Mouse (Mus musculus) gonadal fat pad, adult 2 months (tissue): ENCODE data around the gene Jhy. TPM values are rescaled to one million over a fixed set of nuclear protein-coding genes. Genes with fewer than 3 reads are reported as not detected.

Experiments used
- DNase-seq: peaks from one replicate; pipeline ENCODE4 v3.0.0-alpha.2; 2012; ENCODE audit warnings: low read depth
- polyA plus RNA-seq: library from polyadenylated mRNA; depleted of rRNA; stranded (reverse); fragments of >200 nt; gene quantifications from 2 replicates; pipeline ENCODE4 v1.2.3, GENCODE M21; 2012

Gene Jhy
- polyA plus RNA-seq, 1 experiment = 0.09 TPM

DNA sequence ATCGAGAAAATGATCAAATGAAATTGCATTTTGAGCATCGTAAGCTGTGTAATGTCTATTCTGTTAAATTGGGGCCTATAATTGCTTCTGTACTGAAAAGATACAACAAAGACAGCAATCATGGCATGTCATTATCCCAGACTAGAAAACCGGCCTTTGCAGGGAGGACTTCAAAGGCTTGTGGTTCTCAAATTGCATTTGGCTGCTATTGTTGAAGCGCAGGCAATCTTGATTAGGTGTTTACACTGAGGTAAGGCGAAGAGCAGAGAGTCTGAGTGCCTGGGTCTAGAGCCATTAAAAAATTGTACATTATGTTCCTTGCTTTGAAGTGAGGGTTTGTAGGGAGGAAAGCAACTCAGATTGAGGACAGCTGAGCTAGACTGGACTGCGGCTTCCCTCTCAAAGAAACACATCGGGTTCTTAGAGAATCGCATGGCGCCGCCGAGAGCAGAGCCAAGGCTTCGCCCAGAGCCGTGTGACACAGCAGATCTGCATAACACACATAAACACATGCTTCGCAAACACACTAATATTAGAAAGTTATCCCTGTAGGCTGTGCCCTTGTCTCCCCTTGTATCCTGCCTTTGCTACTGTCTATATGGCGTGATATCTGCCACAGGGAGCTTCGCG, 36.5 kb downstream of the Jhy start:
- no peak for DNase-seq

GRCm38 (mm10) chr9:40917871-40918613, 45.9 kb downstream of the Jhy start:
- no peak for DNase-seq

DNA sequence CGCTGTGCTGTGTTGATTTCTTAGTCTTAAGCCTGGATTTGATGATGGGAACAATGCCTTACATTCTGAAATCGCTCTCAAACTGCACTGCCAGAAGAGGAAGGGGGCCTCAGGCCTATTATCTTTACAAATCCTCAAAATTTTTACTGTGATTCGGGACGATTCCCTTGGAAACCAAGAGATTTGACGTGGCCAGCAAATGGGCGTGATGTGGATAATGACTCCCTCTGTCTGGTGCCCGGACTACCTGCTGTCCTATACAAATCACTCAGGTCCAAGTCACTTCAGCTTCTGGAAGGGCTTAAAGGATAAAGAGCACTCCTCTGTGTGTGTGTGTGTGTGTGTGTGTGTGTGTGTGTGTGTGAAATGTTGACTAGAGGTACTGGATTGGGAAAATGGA, 55.0 kb downstream of the Jhy start:
- DNase-seq = no peak

GRCm38 (mm10) chr9:40908411-40908810, 55.5 kb downstream of the Jhy start:
- DNase-seq = no peak

GRCm38 (mm10) chr9:40907413-40907812, 56.5 kb downstream of the Jhy start:
- no peak for DNase-seq

DNA sequence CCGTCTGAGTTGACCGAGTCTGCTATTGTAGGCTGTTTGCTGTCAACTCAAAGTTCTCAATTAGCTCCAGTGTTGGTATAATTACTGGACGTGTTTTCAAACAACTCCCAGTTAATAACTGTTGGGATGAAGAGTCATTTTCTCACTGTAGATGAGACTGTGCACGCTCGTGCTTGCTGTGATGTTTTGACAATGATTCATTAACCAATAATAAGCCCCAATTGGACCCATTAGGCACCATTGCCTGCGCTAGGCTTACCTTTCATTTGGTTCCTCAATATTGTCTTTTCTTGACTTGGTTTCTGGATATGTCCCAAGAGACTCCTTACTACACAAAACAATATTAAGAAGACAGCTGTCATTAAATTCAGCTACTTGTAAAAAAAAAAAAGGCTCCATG, 71.5 kb downstream of the Jhy start:
- DNase-seq = no peak

- DNase-seq = no peak
Measured at GRCm38 (mm10) chr9:40889389-40889788, 74.5 kb downstream of the Jhy start.

DNA sequence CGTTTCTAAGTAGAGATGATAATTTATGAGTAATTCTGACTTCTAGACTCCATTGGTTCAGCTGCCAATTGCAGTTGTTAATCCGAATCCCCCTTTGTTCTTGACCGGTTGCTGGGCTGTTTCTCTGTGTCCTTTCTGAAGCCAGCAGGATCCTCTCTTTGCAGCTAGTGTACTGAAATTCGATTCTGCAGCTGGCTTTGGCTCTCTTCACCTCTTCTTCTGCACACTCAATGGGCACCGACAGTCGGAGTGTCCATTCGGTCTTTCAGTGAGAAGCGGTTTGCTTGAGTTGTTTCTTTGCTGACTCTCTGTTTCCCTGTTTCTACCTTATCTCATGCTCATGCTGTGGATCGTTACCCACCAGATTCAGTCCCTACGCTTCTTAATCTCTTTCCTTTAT, 78.2 kb downstream of the Jhy start:
- no peak for DNase-seq

GRCm38 (mm10) chr9:40878998-40879397, 84.9 kb downstream of the Jhy start:
- no peak for DNase-seq

GRCm38 (mm10) chr9:40878291-40878945, 85.5 kb downstream of the Jhy start:
- no peak for DNase-seq

DNA sequence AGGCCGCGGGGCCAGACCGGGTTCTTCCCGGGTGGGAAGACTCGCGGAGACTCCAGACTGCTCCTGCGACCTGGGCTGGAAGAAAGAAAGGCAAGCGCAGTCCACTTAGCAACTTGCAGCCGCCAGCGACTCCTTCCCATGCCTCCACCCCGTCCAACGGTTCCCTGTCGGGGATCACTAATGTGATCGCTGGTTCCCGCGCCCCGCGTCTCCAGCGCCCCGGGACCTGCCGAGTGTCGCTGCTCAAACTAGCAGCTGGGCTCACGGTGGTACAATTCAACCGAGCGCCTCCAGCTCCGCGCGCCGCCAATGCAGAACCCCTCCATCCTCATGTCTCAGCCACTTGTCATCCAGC, 86.1 kb downstream of the Jhy start:
- DNase-seq = no peak

- DNase-seq = no peak
Measured at GRCm38 (mm10) chr9:40877146-40877880, 86.6 kb downstream of the Jhy start.

DNA sequence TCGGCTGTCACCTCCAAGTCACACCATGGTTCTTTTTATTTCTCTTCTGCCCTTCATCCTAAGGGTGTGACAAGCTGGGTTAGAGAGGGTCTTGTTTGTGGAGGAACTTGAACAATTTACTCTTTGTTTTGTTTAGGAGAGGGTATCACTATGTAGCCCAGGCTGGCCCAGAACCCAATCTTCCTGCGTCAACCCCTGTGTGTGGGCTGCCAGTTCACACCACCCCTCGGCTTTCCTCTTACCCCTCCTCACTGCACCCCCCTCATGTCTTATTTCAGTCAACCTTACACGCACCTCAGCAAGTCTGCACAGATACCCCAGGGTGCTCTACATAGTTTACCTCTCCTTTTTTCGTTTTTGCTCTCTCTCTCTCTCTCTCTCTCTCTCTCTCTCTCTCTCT, 87.2 kb downstream of the Jhy start:
- DNase-seq = no peak

GRCm38 (mm10) chr9:40876164-40876563, 87.8 kb downstream of the Jhy start:
- DNase-seq = no peak

DNA sequence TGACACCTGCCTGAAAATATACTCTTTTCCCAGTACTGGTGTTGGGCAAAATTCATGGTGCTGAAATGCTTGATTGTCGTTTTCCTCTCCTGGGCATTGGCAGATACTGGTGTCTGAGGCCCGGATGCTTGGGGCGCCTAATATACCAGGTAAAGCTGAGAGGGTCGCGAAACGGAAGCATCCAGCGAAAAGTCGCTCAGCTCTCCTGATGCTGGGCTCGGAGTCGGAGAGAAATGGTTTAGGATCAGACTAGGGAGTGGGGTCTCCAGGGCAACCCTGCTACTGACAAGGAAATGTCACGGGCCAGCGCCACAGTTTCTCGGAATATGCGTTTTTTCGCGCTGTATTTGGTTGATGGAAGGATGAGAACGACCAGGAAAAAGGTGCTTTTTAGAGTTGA, 88.5 kb downstream of the Jhy start:
- no peak for DNase-seq

DNA sequence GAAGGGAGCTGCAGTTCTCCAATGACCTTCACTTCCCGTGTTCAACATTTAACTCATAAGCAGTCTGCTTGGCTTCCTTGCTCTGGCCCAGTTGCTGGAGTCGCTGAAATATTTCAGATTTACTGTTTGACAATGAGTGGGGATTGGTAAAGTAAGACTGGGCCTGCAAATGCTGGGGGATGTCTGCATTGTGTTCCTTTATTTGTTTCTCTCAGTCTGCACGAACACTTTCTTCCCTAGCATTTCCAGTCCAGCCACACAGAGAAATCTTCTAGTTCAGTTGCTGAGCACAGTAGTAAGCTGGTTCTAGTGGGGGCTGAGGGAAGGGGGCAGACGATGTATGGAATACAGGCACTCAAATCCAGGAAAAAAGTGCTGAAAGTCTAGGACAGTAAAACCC, 89.0 kb downstream of the Jhy start:
- no peak for DNase-seq

DNA sequence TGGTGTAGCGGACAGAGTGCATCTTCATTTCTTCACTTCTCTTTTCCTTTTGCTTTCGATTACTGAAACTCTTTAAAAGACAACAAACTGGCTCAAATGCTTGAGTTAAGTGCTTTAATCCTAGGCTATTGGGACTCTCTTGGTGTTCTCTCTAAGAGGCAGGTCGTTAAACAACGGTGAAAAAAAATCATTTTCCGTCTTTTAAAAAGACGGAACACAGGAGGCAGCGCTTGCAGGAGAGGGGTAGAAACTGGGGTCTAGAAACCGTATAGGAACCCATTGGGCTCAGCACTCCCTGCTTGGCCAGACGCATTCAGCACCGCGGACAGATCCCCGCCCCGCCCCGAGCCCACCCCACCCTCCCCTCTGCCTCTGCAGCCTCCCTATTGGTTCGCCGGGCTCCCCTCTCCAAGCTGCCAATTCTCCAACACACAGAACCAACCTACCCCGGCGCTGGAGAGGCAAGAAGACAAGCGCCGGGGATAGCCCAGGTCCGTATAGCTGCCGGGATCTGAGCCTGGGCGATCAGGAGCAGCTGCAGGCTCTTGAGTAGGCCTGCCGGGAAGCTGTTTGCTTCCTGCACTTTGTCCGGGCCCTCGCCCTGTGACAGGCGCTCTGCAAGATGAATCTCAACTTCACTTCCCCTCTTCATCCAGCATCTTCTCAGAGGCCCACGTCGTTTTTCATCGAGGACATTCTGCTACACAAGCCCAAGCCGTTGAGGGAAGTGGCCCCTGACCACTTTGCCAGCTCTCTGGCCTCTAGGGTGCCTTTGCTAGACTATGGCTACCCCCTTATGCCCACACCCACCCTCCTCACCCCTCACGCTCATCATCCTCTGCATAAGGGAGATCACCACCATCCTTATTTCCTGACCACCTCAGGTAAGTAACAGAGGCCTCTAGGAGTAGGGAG, 90.1 kb downstream of the Jhy start, which contains the start of gene Bsx:
Gene Bsx (plus strand): TSS at position 572 of the 915 bp plus-strand sequence.
- no peak for DNase-seq

DNA sequence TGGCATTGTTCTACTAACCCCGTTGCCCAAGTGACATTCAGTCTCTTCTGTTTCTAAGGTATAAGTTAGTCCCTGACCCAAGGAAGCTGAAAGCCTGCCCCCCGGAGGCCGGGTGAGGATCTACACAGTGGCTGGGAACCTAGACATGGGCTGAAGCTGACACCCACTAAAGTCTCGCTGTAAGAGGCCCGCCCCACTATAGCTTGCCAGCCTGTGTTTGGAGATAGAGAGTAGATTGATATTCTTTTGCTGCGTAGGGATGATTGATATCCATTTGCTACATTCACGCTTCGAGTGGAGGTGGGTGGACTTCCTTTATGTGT, 91.8 kb downstream of the Jhy start:
- DNase-seq = no peak

- DNase-seq = no peak
Measured at GRCm38 (mm10) chr9:40871369-40872155, 92.4 kb downstream of the Jhy start.

GRCm38 (mm10) chr9:40870331-40870730, 93.6 kb downstream of the Jhy start:
- no peak for DNase-seq

GRCm38 (mm10) chr9:40859196-40859595, 104.7 kb downstream of the Jhy start:
- no peak for DNase-seq
